Mouse (Mus musculus) brown adipose tissue, adult 24 weeks (tissue): ENCODE data around the gene Bace2. TPM values are rescaled to one million over a fixed set of nuclear protein-coding genes. Genes with fewer than 3 reads are reported as not detected.

ENCODE experiments used
- H3K27ac ChIP-seq: fragments of 200-500 bp; replicated peaks from 2 replicates; pipeline ENCODE4 v1.5.1; 2012; ENCODE audit warnings: low read depth, mild to moderate bottlenecking, low read length
- H3K4me1 ChIP-seq: fragments of 200-500 bp; 2 replicates; pipeline ENCODE4 v1.6.1; 2012; ENCODE audit warnings: low read length, mixed read lengths; ENCODE audit not compliant: control insufficient read depth, insufficient read depth, insufficient read length
- H3K4me3 ChIP-seq: fragments of 200-500 bp; 2 replicates; pipeline ENCODE4 v1.5.1; 2012; ENCODE audit warnings: low read depth, mild to moderate bottlenecking, low read length, moderate library complexity; ENCODE audit not compliant: insufficient read depth
- polyA plus RNA-seq: library from polyadenylated mRNA; stranded (reverse); fragments of >200 nt; gene quantifications from 2 replicates; pipeline ENCODE4 v1.2.4, GENCODE M21; 2012; ENCODE audit not compliant: missing spikeins, insufficient read depth, insufficient read length

Bace2 gene
- polyA plus RNA-seq, 1 experiment, result 1.9 TPM

GRCm38 (mm10) chr16:97474671-97475070 lies 118.1 kb downstream of the Bace2 start:
- H3K27ac ChIP-seq, result no peak overlapping the region
- no peaks in the 10 kb centered on the region for H3K4me1 ChIP-seq
- no peak overlapping the region for H3K4me3 ChIP-seq

- Histone ChIP-seq H3K27ac (no peak overlapping the region), H3K4me3 (no peak overlapping the region), H3K4me1 (no peaks in the 10 kb centered on the region)
Observed at GRCm38 (mm10) chr16:97475581-97475980, 119.0 kb downstream of the Bace2 start.

- no peaks in the 10 kb centered on the region for H3K4me1 ChIP-seq
Observed at GRCm38 (mm10) chr16:97476524-97476923, 120.0 kb downstream of the Bace2 start.

GRCm38 (mm10) chr16:97478655-97479054 lies 122.1 kb downstream of the Bace2 start:
- H3K4me3 ChIP-seq, result no peak overlapping the region
- H3K27ac ChIP-seq, result no peak overlapping the region
- no peaks in the 10 kb centered on the region for H3K4me1 ChIP-seq

More at GRCm38 (mm10) chr16:97476524-97476923, 120.0 kb downstream of the Bace2 start:
- Histone ChIP-seq H3K27ac (no peak overlapping the region), H3K4me3 (no peak overlapping the region)

- H3K4me3 ChIP-seq, result no peak overlapping the region
- H3K4me1 ChIP-seq, result no peaks in the 10 kb centered on the region
- no peak overlapping the region for H3K27ac ChIP-seq
Observed at GRCm38 (mm10) chr16:97492369-97492768, 135.8 kb downstream of the Bace2 start.

Other genes starting within 250 kb of the Bace2 start
- not detected in 2 replicates for gene Dscam, start 186.0 kb upstream of the Bace2 start, polyA plus RNA-seq
- gene Mx1, start 106.2 kb downstream of the Bace2 start, polyA plus RNA-seq, result not detected in 2 replicates
- not detected in 2 replicates for gene Fam3b, start 158.1 kb downstream of the Bace2 start, polyA plus RNA-seq